Mouse (Mus musculus) kidney, adult 8-10 months (tissue): Measurements from ENCODE around the gene Hist1h2be.
"Not testable (repeated sequence)": the region's sequence is repeated elsewhere in the genome, so short reads cannot be mapped to it uniquely, and the experiment has no call there.

Experiments
- DNase-seq, 2 experiments: peaks; one replicate each; pipeline ENCODE4 v3.0.0; 2022

Gene Hist1h2be

DNA sequence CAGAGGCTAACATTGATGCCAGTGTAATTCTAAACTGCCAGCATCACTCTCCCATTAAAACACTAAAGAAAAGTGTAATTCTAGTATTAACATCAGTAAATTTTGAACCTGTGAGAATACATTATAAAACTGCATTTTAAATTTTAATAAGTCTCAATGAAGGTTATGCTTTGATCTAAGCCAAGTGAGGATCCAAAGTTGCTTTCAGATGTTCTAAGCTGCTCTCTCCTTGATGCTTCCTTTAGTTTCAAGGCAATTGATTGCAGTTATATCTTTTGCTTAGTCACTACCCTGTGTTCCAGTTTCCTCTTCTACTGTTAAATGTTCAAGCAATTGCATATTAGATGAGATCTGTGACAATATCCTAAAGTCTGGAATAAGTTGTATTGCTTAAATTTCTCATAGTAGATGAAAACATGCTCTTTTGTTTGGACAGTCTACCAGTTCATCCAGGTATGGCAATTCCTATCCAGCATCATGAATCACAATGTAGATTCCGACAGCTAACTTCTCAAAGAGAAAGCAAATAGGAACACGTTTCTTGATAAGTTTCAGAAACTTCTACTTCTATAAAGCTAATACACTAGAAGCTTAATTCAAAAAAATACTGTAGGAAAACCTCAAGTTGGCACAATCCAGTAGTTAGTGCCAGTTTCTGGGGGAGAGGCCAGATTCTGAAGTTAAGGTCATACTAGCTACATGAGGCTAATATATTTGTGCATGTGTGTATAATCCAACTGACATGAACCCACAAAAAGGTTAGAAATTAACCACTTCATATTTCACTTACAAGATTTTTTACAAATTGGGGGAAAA is 48.5 kb downstream of the Hist1h2be start:
- DNase-seq: no peak

DNA sequence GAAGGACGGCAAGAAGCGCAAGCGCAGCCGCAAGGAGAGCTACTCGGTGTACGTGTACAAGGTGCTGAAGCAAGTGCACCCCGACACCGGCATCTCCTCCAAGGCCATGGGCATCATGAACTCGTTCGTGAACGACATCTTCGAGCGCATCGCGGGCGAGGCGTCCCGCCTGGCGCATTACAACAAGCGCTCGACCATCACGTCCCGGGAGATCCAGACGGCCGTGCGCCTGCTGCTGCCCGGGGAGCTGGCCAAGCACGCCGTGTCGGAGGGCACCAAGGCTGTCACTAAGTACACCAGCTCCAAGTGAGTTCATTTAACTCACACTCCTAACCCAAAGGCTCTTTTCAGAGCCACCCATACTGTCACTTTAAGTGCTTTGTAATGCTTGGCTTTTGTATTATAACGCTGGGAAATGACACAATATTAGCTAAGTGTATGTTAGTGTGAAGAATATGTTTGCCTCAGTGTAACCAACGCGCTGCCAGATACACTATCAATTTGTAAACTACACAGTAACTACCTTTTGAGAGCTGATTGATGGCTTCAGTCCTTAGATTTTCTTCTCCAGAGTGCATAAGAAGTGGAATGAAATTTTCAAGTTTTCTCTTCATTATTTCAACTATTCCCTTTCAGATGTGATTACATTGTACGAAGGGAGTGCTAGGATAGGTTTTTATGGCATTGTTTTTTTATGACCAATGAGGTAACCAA is 49.3 kb downstream of the Hist1h2be start:
- not testable (repeated sequence) for DNase-seq

DNA sequence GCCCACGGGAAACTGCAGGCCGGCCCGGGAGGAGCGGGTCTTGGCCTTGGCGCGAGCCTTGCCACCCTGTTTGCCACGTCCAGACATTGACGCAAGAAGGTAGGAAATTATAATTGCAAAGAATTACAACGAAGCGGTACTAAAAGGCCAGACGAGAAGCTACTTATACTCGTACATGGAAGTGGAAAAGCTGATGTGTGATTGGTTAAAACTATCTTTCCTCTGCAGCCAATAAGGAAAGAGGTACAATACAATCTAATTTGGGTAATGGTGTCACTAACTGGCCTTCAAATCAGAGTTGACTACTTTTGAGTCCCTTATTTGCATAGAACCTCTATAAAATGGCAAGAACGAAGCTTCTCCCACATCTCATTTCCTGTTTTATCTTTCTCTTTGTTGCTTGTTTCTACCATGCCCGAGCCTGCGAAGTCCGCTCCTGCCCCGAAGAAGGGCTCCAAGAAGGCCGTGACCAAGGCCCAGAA is 49.9 kb downstream of the Hist1h2be start, which contains the start of the genes Hist1h2ae and Hist1h2bg:
Hist1h2ae (minus strand) TSS at position 199 of the 482 bp plus-strand sequence.
Hist1h2bg (plus strand) TSS at position 375 of the 482 bp plus-strand sequence.
- peak; percentile 26 to 75 for DNase-seq

GRCm38 (mm10) chr13:23570261-23571021 is 50.5 kb downstream of the Hist1h2be start:
- DNase-seq: not testable (repeated sequence)

GRCm38 (mm10) chr13:23564482-23564881 is 56.4 kb downstream of the Hist1h2be start:
- DNase-seq: no peak

GRCm38 (mm10) chr13:23562699-23563462 is 58.0 kb downstream of the Hist1h2be start:
- peak in 1 of 2 experiments; percentile 33 for DNase-seq

GRCm38 (mm10) chr13:23561883-23562659 is 58.9 kb downstream of the Hist1h2be start, which contains the start of gene Hist1h3e:
Gene Hist1h3e, minus strand, starts transcription at chr13:23562369.
- DNase-seq: peak; percentile 86 to 89

DNA sequence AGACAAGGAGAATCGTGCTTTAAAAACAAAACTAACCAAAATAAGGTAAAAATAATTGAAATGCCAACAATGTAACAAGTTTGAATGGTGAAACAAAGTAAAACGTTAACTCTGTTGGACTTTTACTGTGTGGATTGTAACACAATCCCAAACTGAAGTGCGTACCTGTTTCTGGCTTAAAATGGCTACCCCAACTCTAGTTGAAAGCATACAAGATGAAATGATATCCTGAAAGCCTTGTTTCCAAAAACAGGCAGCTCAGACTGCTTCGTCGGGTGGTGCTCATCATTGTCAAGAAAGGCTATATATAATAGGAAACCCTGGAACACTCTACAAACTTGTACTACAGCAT is 59.4 kb downstream of the Hist1h2be start:
- DNase-seq: not testable (repeated sequence)

- DNase-seq: not testable (repeated sequence)
Measured at GRCm38 (mm10) chr13:23560699-23561098, 60.2 kb downstream of the Hist1h2be start.

GRCm38 (mm10) chr13:23556906-23557305 is 64.0 kb downstream of the Hist1h2be start:
- DNase-seq: no peak

DNA sequence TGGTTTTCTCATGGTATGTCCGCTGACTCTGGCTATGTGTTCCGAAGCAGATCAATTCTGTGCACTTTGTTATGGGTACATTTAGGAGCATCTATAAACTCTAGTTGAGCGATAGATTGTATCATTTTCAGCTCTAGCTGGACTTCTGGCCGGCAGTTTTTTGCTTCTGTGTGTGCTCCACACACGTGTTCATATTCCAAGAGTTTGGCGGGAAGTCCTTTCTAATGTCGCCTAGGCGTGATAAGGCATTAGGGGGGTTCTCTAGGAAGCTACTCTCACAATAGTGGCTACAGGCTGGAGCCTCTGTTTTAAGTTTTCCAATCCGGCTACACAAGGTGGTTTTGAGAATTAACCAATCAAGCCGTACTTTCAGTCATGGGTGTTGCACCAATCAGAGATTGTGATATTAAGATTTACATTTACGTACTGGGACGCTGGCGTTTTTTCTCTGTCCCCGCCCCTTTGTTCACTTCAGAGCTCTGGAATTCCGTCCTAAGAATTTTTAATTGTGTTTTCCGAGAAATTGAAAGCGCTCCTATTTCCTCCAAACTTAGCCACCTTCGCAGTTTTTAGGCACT is 65.0 kb downstream of the Hist1h2be start:
- DNase-seq: peak; percentile 41 to 78

DNA sequence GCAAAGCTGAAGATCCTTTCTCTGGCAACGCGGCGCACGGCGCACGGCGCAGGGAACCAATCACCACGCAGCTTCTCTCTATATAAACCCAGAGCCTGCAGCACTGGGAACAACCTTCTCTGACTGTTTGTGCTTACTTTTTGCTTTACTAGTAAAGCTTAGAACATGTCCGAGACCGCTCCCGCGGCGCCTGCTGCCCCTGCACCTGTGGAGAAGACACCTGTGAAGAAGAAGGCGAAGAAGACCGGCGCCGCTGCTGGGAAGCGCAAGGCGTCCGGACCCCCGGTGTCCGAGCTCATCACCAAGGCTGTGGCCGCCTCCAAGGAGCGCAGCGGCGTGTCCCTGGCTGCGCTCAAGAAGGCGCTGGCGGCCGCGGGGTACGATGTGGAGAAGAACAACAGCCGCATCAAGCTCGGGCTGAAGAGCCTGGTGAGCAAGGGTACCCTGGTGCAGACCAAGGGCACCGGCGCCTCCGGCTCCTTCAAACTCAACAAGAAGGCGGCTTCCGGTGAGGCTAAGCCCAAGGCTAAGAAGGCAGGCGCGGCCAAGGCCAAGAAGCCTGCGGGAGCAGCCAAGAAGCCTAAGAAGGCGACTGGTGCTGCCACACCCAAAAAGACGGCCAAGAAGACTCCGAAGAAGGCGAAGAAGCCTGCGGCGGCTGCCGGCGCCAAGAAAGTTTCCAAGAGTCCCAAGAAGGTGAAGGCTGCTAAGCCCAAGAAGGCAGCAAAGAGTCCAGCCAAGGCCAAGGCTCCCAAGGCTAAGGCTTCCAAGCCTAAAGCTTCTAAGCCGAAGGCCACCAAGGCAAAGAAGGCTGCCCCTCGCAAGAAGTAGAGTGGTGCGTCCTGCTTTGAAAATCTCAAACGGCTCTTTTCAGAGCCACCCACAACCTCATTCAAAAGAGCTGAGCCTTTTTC is 65.7 kb downstream of the Hist1h2be start:
- peak; percentile 53 to 54 for DNase-seq

- DNase-seq: no peak
Measured at GRCm38 (mm10) chr13:23554393-23554792, 66.5 kb downstream of the Hist1h2be start.

DNA sequence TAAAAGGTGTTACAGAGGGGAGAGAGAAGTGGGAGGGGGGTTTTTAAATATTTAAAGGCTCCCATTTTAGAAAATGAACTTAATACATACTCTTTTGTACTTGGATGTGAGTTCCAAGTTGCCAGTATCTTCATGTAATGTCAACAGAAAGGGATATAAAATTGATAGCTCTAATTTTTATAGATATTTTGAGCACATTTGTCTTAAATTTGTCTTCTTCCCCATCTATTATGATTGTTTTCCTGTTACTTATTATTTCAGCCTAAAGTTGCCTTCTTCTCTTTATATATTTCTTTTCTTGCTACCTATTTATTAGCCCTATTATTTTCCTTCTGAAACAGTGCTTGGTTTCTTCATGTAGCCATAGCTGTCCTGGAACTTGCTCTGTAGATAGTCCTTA is 68.0 kb downstream of the Hist1h2be start, which contains the start of gene Hist1h1d:
Hist1h1d (plus strand) TSS at position 301 of the 400 bp plus-strand sequence.
- DNase-seq: no peak

DNA sequence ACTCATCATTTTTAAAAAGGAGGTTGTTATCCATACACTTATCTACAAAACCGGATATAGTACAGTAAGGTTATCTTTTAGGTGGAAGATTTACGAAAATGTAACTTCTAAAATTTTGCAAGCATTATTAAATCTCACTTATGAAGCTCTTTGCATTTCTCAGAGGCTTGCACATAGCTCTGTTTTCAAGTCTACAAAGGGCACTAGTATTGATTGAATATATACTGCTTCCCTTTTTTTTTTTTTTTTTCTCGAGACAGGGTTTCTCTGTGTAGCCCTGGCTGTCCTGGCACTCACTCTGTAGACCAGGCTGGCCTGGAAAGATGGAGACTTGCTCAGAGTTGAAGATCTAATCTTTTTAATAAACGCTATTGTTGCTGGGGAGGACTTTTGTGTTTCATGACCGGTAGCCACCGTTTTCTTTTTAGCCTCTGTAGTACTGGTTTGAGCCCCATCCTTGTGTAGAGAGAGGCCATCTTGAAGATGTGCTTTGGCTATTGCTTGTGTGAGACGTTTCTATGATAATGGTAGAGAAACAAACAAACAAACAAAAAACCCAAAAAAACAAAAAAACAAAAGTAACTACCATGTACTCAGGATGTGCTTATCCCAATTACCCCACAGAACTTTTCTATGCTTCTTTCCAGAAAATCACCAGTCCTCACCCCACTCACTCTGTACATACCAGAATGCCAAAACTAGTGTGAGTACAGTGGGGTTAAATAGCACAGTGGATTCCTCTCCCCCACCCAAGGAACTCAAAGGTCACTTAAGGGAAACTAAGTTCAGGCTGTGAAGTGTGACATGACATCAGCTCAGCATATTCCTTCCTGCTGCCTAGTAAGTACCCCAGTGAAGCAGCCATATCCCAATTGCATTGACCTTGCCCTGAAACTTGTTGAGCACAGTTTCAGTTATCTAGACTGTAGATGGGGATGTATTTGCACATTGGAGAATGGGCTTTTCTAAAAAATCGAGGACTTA is 68.7 kb downstream of the Hist1h2be start:
- no peak for DNase-seq

- peak; percentile 73 to 82 for DNase-seq
Measured at GRCm38 (mm10) chr13:23551146-23551834, 69.6 kb downstream of the Hist1h2be start, which contains the start of gene Hist1h4f. Gene Hist1h4f, minus strand, starts transcription at chr13:23551648.

DNA sequence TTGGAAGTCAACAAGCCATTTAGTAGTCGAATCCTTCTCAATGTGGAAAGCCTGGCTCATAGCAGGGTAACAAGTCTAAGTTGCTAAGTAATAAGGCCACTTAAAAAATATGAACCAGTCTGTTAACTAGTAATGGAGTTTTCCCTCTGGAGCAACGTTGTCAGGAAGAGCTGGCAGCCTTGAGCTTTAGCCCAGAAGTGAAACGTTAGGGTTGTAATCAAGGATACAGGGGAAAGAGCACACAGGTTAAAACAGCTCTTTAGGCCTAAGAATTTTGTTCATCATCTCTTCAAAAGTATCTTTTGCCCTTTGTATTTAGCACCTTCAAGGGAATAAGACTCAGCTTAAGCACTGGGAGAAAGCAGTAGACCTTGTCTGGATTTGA is 70.2 kb downstream of the Hist1h2be start:
- DNase-seq: no peak

DNA sequence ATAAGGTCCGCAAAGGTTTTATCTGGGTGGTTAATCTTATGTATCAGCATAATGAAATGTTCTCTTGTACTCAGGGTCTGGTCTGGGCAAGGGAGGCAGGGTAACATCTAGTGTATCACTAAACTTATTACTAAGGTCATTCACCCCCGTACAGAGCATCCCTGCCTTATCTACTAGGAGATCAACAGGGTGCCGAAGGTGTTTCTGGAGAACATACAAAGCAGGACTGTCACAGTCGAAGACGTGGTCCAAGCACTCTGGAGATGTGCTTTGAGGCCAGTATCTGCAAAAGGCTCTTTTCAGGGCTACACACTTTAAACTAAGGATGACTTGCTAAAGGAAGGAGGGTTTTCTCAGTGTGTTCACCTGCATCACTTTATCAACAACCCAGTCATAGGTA is 74.2 kb downstream of the Hist1h2be start:
- no peak for DNase-seq
